Mouse (Mus musculus) embryonic fibroblast, embryonic 13.5 days (primary cell): ENCODE results near the gene Adgrg7. TPM values are rescaled to one million over a fixed set of nuclear protein-coding genes. Genes with fewer than 3 reads are reported as not detected.

Experiments
- H3K27ac ChIP-seq: 2 replicates; pipeline ENCODE4 v1.5.1; 2012; ENCODE audit warnings: low read length, control low read depth, inconsistent platforms; ENCODE audit not compliant: insufficient read depth
- H3K4me1 ChIP-seq: 2 replicates; pipeline ENCODE4 v1.6.1; 2011; ENCODE audit warnings: low read length; ENCODE audit not compliant: control insufficient read depth, insufficient read depth
- H3K4me3 ChIP-seq: 2 replicates; pipeline ENCODE4 v1.5.1; 2011; ENCODE audit warnings: mild to moderate bottlenecking, control low read depth, low read length; ENCODE audit not compliant: insufficient read depth
- CTCF ChIP-seq: IDR thresholded peaks from 2 replicates; pipeline ENCODE4 v1.5.1; 2011; ENCODE audit warnings: mild to moderate bottlenecking, control low read depth, low read length, moderate library complexity, borderline replicate concordance; ENCODE audit not compliant: insufficient read depth
- POLR2A ChIP-seq: IDR thresholded peaks from 2 replicates; pipeline ENCODE4 v1.6.1; 2011; ENCODE audit warnings: low read depth, mild to moderate bottlenecking, control low read depth, low read length, moderate library complexity
- polyA plus RNA-seq: library from polyadenylated mRNA; stranded (reverse); fragments of >200 nt; gene quantifications from 2 replicates; pipeline ENCODE4 v1.2.4, GENCODE M21; 2011; ENCODE audit warnings: low read depth; ENCODE audit not compliant: missing spikeins, insufficient read length

Gene Adgrg7
- polyA plus RNA-seq, 1 experiment = not detected

DNA sequence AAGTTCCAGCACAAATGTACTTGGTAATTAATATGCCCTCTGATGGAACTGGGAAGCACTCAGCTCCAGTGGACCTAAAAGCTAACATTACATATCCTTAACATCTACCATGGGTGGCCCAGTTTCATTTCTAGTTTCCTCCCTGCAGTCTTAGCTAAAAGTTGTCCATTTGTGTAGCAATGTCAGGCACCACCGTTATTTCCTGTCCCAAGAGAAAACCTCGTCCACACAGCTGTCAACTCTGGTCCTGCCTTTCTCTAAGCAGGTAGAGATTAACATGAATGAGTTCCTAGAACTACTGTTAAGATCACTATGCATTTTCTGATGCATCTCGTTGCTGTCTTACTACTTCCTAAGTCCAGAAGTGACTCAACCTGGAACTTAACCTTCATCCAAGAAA lies 80.0 kb downstream of the Adgrg7 start:
- Histone ChIP-seq H3K4me1 (no peaks in the 10 kb centered on the region), H3K27ac (no peak overlapping the region), H3K4me3 (peak overlapping the region; percentile 95)
- TF ChIP-seq POLR2A (no peak), CTCF (no peak)

DNA sequence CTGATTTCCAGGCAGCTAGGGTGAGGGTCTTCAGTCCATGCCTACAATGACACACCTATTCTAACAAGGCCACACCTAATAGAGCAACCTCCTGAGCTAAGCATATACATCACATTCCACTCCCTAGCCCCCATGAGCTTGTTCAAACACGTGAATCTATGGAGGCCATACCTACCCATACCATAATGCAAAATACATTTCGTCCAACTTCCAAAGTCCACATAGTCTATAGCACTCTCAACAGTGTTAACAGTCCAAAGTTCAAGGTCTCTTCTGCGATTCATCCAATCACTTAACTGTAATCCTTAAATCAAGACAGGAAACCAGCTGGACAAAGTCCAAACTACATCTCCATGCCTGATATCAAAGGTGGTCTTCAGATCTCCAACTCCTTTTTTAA lies 85.6 kb downstream of the Adgrg7 start:
- Histone ChIP-seq H3K27ac (no peak overlapping the region), H3K4me1 (no peaks in the 10 kb centered on the region), H3K4me3 (no peak overlapping the region)
- TF ChIP-seq CTCF = no peak
- TF ChIP-seq POLR2A = no peak

DNA sequence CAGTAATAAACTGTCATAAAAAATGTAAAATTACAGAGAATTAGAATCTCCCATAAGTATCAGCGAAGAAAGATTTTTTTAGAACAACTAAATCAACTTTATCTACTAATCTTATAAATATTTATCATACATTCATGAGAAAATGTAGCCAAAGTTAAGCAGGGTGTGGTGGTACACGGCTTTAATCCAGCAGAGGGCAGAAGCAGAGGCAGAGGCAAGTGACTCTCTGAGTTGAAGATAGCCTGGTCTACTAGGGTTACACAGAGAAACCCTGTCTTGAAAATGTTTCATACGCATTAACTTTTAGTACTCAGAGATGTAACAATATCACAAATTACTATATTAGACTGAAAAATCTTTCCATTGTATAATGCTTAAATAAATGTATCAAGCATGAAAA lies 89.9 kb downstream of the Adgrg7 start:
- Histone ChIP-seq H3K4me1 (no peaks in the 10 kb centered on the region), H3K27ac (no peak overlapping the region), H3K4me3 (no peak overlapping the region)
- TF ChIP-seq CTCF (no peak), POLR2A (no peak)

DNA sequence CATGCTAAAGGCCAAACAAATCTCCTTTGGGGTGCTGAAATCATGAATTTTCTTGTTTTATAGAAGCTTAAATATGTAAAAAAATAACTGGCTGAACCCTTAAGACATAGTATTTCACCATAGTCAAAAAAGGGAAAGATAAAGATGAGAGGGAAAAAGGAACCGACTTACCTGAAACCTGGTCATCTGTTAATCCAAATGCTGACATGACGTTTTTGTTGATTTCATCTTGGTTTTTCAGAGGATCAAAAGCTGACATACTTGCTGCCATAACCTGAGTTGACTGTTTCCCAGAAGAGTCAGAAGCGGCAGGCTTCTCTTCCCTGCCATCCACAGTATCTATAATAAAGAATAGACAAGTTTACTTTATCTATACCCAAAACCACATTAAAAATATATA lies 94.8 kb downstream of the Adgrg7 start:
- Histone ChIP-seq H3K4me3 (no peak overlapping the region), H3K4me1 (no peaks in the 10 kb centered on the region), H3K27ac (no peak overlapping the region)
- TF ChIP-seq POLR2A = no peak
- TF ChIP-seq CTCF = no peak

DNA sequence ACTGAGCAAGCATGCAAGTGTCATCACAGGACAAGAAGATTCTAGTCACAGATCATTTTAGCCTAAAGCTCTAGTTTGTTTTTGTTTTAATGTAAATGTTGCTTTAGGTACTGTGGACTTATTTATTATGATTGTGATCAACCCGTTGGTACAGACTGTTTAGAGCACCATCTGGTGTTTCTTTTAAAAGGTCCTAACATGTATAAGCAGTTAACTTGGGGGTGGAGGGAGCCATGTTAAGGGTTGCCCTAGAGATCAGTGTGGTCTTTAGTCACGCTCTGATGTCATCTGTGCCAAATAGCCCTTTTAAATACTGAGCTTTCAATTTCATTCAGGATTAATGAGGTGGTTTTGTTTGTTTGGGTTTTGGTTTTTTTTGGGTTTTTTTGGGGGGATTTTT lies 99.2 kb downstream of the Adgrg7 start:
- TF ChIP-seq CTCF = no peak
- no peak for TF ChIP-seq POLR2A
- no peak overlapping the region for H3K4me3 ChIP-seq
- no peaks in the 10 kb centered on the region for H3K4me1 ChIP-seq
- no peak overlapping the region for H3K27ac ChIP-seq

DNA sequence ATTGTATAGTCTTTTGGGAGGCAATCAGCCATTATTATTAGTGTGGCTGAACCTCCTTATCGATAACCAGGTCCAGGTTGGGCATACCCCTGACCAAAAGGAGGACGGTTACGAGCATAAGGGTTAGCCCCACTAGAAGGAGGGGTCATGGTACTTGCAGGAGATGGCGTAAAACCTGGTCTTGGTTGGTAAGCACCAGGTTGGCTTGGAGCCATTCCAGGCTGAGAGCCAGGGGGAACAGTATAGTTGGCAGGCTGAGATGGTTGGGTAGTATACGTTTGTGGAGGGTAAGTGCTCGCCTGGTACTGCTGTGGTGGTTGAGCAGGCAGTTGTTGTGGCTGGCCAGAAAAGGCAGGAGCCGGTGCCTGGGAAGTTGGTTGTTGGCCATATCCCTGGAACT lies 104.9 kb downstream of the Adgrg7 start:
- Histone ChIP-seq H3K27ac (no peak overlapping the region), H3K4me1 (no peaks in the 10 kb centered on the region), H3K4me3 (no peak overlapping the region)
- no peak for TF ChIP-seq POLR2A
- TF ChIP-seq CTCF = no peak

DNA sequence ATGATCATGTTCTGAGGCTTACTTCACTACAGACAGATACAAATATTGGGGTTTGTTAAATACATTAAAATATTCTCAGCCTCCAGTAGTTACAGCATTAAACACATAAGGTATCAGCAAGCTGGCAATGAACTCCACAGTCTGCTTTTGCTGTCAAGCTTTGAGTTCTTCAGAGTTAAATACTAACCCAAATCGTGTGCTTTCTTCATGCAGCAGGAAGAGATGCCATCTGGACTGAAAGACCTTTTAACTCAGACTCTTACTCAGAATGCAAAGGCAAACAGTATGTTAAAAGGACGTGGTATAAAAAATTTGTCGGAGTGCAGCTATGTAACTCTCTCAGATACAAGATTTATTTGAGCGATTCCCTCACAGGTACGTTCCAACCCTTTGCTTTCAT lies 108.9 kb downstream of the Adgrg7 start:
- TF ChIP-seq POLR2A (no peak), CTCF (no peak)
- Histone ChIP-seq H3K4me3 (no peak overlapping the region), H3K4me1 (no peaks in the 10 kb centered on the region), H3K27ac (no peak overlapping the region)

DNA sequence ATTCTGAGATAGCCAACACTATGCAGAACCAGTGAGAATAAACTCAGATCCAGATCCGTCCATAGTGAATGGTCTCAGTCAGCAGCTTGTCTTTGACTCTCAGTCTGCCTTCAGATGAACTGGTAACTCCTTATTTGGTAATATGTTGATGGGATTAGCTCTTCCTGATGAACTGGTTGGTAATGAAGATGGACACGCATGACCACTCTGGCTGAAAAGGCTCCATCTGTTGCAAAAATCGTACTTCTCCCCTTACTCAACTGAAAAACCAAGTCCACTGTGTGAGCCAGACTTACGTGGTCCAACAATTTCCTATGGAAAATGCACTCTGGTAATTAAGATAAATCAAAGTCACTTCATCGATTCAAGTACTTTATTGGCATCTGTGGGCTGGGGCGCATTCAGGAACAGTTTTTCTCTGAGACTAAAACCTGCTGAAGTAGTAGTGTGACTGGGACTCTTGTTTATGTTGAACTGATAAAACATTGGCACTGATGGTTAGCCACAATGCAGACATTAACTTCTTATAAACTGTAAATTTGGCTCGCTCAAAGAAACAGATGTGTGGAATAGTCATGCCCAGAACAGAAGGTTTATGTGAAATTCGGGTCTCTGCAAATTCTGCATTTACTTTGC lies 114.5 kb downstream of the Adgrg7 start:
- Histone ChIP-seq H3K27ac (no peak overlapping the region), H3K4me3 (no peak overlapping the region), H3K4me1 (no peaks in the 10 kb centered on the region)
- TF ChIP-seq CTCF (no peak), POLR2A (no peak)

DNA sequence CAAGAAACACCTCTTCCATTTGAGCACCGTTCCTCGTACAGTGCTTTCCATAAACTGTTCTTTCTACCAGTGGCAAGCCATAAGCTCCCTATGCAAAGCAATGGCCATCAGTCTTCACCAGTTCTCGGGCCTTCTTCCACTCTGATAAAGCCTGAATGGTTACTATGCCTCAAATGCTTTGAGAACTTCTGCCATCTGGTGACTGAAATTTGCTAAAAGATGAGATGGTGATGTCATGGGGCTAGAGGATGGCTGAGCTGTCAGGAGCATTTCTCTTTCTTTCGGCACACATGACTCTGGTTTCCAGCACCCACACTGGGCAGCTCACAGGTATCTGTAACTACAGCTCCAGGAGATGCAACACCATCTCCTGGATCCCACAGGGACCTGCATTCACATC lies 118.5 kb downstream of the Adgrg7 start:
- Histone ChIP-seq H3K4me1 (no peaks in the 10 kb centered on the region), H3K27ac (no peak overlapping the region), H3K4me3 (no peak overlapping the region)
- no peak for TF ChIP-seq POLR2A

Other genes with a start within 250 kb of the Adgrg7 start
- gene Tfg, start 78.4 kb downstream of the Adgrg7 start, polyA plus RNA-seq = 217 and 253 TPM in 2 replicates
- gene Tmem45a, start 90.3 kb upstream of the Adgrg7 start, polyA plus RNA-seq = 101 and 125 TPM in 2 replicates
- not detected in 2 replicates for gene Lnp1, start 132.2 kb upstream of the Adgrg7 start, polyA plus RNA-seq